Mouse (Mus musculus) granulocyte monocyte progenitor cell, adult 5-6 weeks (primary cell): ENCODE data around the gene Kmt2c. TPM values are rescaled to one million over a fixed set of nuclear protein-coding genes. Genes with fewer than 3 reads are reported as not detected.

Source experiments
- ATAC-seq: replicated peaks from 2 replicates; pipeline ENCODE4 v1.8.0; 2016; ENCODE audit warnings: mild to moderate bottlenecking, moderate TSS enrichment, inconsistent platforms; ENCODE audit not compliant: poor library complexity, severe bottlenecking
- total RNA-seq, 2 experiments: library from RNA; stranded (forward) in 1 of 2; stranded (reverse) in 1 of 2; fragments of 200-712, 200-1000 nt in 1 of 2; fragments of >200 nt in 1 of 2; fragmentation: Nextera tagmentation in 1 of 2; gene quantifications; 2 replicates each; pipeline ENCODE4 v1.2.3; 2014 to 2017

Kmt2c gene
- total RNA-seq, 2 experiments from 2014 or later: 29.7 to 48.6 TPM

GRCm38 (mm10) chr5:25392655-25393054 is 105.9 kb downstream of the Kmt2c start:
- ATAC-seq: no peak

- no peak for ATAC-seq
These were observed 115.0 kb downstream of the Kmt2c start for GRCm38 (mm10) chr5:25383581-25383980.

- ATAC-seq: no peak
These were observed 119.4 kb downstream of the Kmt2c start for GRCm38 (mm10) chr5:25379188-25379587.

- no peak for ATAC-seq
These were observed 130.2 kb downstream of the Kmt2c start for GRCm38 (mm10) chr5:25368420-25368819.

GRCm38 (mm10) chr5:25367126-25367525 is 131.5 kb downstream of the Kmt2c start:
- ATAC-seq: no peak

GRCm38 (mm10) chr5:25353509-25353908 is 145.1 kb downstream of the Kmt2c start:
- no peak for ATAC-seq

GRCm38 (mm10) chr5:25331322-25331721 is 167.3 kb downstream of the Kmt2c start:
- ATAC-seq: no peak

- ATAC-seq: no peak
These were observed 184.7 kb downstream of the Kmt2c start for GRCm38 (mm10) chr5:25313881-25314280.

- ATAC-seq: no peak
These were observed 188.4 kb downstream of the Kmt2c start for GRCm38 (mm10) chr5:25310226-25310625.

- no peak for ATAC-seq
These were observed 201.8 kb downstream of the Kmt2c start for GRCm38 (mm10) chr5:25296830-25297229.

- ATAC-seq: no peak
These were observed 214.6 kb downstream of the Kmt2c start for GRCm38 (mm10) chr5:25283988-25284387.

GRCm38 (mm10) chr5:25276365-25276764 is 222.2 kb downstream of the Kmt2c start:
- ATAC-seq: no peak

GRCm38 (mm10) chr5:25275629-25276028 is 223.0 kb downstream of the Kmt2c start:
- ATAC-seq: no peak

GRCm38 (mm10) chr5:25268258-25268888 is 230.2 kb downstream of the Kmt2c start:
- ATAC-seq: 0 out of 2 replicates have a peak, but pooled peaks have one; percentile 30

- ATAC-seq: no peak
These were observed 236.3 kb downstream of the Kmt2c start for GRCm38 (mm10) chr5:25262266-25262665.

- no peak for ATAC-seq
These were observed 237.1 kb downstream of the Kmt2c start for GRCm38 (mm10) chr5:25261452-25261851.

GRCm38 (mm10) chr5:25256686-25257085 is 241.9 kb downstream of the Kmt2c start:
- no peak for ATAC-seq

GRCm38 (mm10) chr5:25254491-25254890 is 244.1 kb downstream of the Kmt2c start:
- no peak for ATAC-seq

- no peak for ATAC-seq
These were observed 245.6 kb downstream of the Kmt2c start for GRCm38 (mm10) chr5:25252825-25253544.

GRCm38 (mm10) chr5:25252423-25252822 is 246.2 kb downstream of the Kmt2c start:
- ATAC-seq: no peak

GRCm38 (mm10) chr5:25247036-25247435 is 251.5 kb downstream of the Kmt2c start:
- ATAC-seq: no peak

GRCm38 (mm10) chr5:25246473-25246865 is 252.1 kb downstream of the Kmt2c start:
- ATAC-seq: no peak
